11 mouse cellular contexts compared by ENCODE assay signal in genomic region chr14:31414235-31414966, GRCm38 (mm10). TPM values are rescaled to one million over a fixed set of nuclear protein-coding genes. Genes with fewer than 3 reads are reported as not detected.
DNase-seq lines count a peak whose midpoint lies in the region; ATAC-seq and TF ChIP-seq lines count a peak whose summit lies in the region.
"Had no signal": no experiment of that assay in that cellular context is flagged by ENCODE, and none has a peak within 500 bp of the region (broad histone marks: within the 10 kb centered on the region; RNA-seq: fewer than 3 reads in every experiment).

No protein-coding gene starts in this region.

- no peaks in the 10 kb centered on the region for H3K9me3 ChIP-seq in forebrain, embryonic 10.5 days
- no peaks in the 10 kb centered on the region for H3K9me3 ChIP-seq in forebrain, embryonic 13.5 days (replicated peaks)
- no peaks in the 10 kb centered on the region for H3K9me3 ChIP-seq in hindbrain, postnatal 0 days (ENCODE audit: low read length)
- H3K9me3 ChIP-seq in hindbrain, embryonic 16.5 days (ENCODE audit: control insufficient read depth, low read length), result no peaks in the 10 kb centered on the region
- no peaks in the 10 kb centered on the region for H3K9me3 ChIP-seq in stomach, embryonic 16.5 days (replicated peaks; ENCODE audit: control insufficient read depth, low read length)
- H3K9me3 ChIP-seq in stomach, postnatal 0 days (ENCODE audit: control insufficient read depth, low read length), result no peaks in the 10 kb centered on the region
- no peaks in the 10 kb centered on the region for H3K9me3 ChIP-seq in liver, postnatal 0 days (ENCODE audit: low read length)
- H3K9me3 ChIP-seq: midbrain, embryonic 12.5 days had no signal

- ATAC-seq in forebrain, embryonic 13.5 days, result no peak
- ATAC-seq in hindbrain, postnatal 0 days, result no peak
- ATAC-seq in hindbrain, embryonic 16.5 days, result no peak
- ATAC-seq in stomach, embryonic 16.5 days (ENCODE audit: insufficient read depth, low FRiP score), result no peak
- no peak for ATAC-seq in stomach, postnatal 0 days (ENCODE audit: low FRiP score, low TSS enrichment)
- no peak for ATAC-seq in liver, postnatal 0 days
- ATAC-seq: intestine, postnatal 0 days had no signal

- H3K9ac ChIP-seq in forebrain, embryonic 13.5 days, result no peak overlapping the region
- H3K9ac ChIP-seq in hindbrain, postnatal 0 days (replicated peaks; ENCODE audit: low read length), result no peak overlapping the region
- no peak overlapping the region for H3K9ac ChIP-seq in hindbrain, embryonic 16.5 days (ENCODE audit: low read depth, low read length)
- H3K9ac ChIP-seq in stomach, embryonic 16.5 days (ENCODE audit: low read length), result no peak overlapping the region
- no peak overlapping the region for H3K9ac ChIP-seq in stomach, postnatal 0 days (ENCODE audit: low read length)
- no peak overlapping the region for H3K9ac ChIP-seq in liver, postnatal 0 days (replicated peaks)
- H3K9ac ChIP-seq: liver, embryonic 14.5 days; midbrain, embryonic 12.5 days had no signal

- no peak for TF ChIP-seq EP300 in stomach, postnatal 0 days (optimal IDR thresholded peaks at IDR 0.05)
- no peak for TF ChIP-seq EP300 in liver, postnatal 0 days (IDR thresholded peaks at IDR 0.05; ENCODE audit: low read depth)

- H3K4me3 ChIP-seq in forebrain, embryonic 10.5 days, result no peak overlapping the region
- H3K4me3 ChIP-seq in forebrain, embryonic 13.5 days, result no peak overlapping the region
- H3K4me3 ChIP-seq in hindbrain, postnatal 0 days (ENCODE audit: low read length), result no peak overlapping the region
- H3K4me3 ChIP-seq in hindbrain, embryonic 16.5 days (ENCODE audit: low read length), result no peak overlapping the region
- no peak overlapping the region for H3K4me3 ChIP-seq in stomach, embryonic 16.5 days (replicated peaks; ENCODE audit: low read length)
- no peak overlapping the region for H3K4me3 ChIP-seq in stomach, postnatal 0 days (ENCODE audit: low read depth, low read length)
- no peak overlapping the region for H3K4me3 ChIP-seq in liver, postnatal 0 days (ENCODE audit: low read depth, low read length)
- H3K4me3 ChIP-seq: midbrain, embryonic 12.5 days had no signal

- no peak overlapping the region for H3K4me2 ChIP-seq in forebrain, embryonic 13.5 days
- no peak overlapping the region for H3K4me2 ChIP-seq in hindbrain, postnatal 0 days (ENCODE audit: low read depth, low read length)
- no peak overlapping the region for H3K4me2 ChIP-seq in hindbrain, embryonic 16.5 days (ENCODE audit: low read length)
- no peak overlapping the region for H3K4me2 ChIP-seq in stomach, embryonic 16.5 days (ENCODE audit: low read depth, low read length)
- no peak overlapping the region for H3K4me2 ChIP-seq in stomach, postnatal 0 days (replicated peaks; ENCODE audit: low read depth)
- H3K4me2 ChIP-seq in liver, postnatal 0 days (ENCODE audit: low read depth, low read length), result peak overlapping the region; percentile 40
- H3K4me2 ChIP-seq: midbrain, embryonic 12.5 days had no signal

- peak overlapping the region; percentile 68 for H3K27ac ChIP-seq in forebrain, embryonic 10.5 days
- H3K27ac ChIP-seq in forebrain, embryonic 13.5 days, result no peak overlapping the region
- peak overlapping the region; percentile 22; the same call in 1 of the 2 replicates for H3K27ac ChIP-seq in hindbrain, postnatal 0 days
- no peak overlapping the region for H3K27ac ChIP-seq in hindbrain, embryonic 16.5 days (ENCODE audit: low read depth, low read length)
- peak overlapping the region; percentile 5 for H3K27ac ChIP-seq in stomach, embryonic 16.5 days (ENCODE audit: low read length)
- H3K27ac ChIP-seq in stomach, postnatal 0 days (replicated peaks), result no peak overlapping the region
- H3K27ac ChIP-seq in liver, postnatal 0 days (ENCODE audit: low read depth), result peak overlapping the region; percentile 77
- H3K27ac ChIP-seq: liver, embryonic 14.5 days; midbrain, embryonic 12.5 days had no signal

- peaks cover 8% of the 10 kb centered on the region for H3K36me3 ChIP-seq in forebrain, embryonic 10.5 days (replicated peaks)
- peaks cover 18% of the 10 kb centered on the region for H3K36me3 ChIP-seq in forebrain, embryonic 13.5 days (ENCODE audit: poor library complexity, severe bottlenecking)
- no peaks in the 10 kb centered on the region; the same call in 1 of the 2 replicates for H3K36me3 ChIP-seq in hindbrain, postnatal 0 days (ENCODE audit: insufficient read depth, low read length)
- H3K36me3 ChIP-seq in hindbrain, embryonic 16.5 days (ENCODE audit: control insufficient read depth, insufficient read depth, low read length), result peaks cover 4% of the 10 kb centered on the region; the same call in 1 of the 2 replicates
- no peaks in the 10 kb centered on the region for H3K36me3 ChIP-seq in stomach, embryonic 16.5 days (ENCODE audit: control insufficient read depth, insufficient read depth, low read length)
- no peaks in the 10 kb centered on the region for H3K36me3 ChIP-seq in stomach, postnatal 0 days (ENCODE audit: control insufficient read depth, insufficient read depth, low read length)
- H3K36me3 ChIP-seq in liver, postnatal 0 days (replicated peaks; ENCODE audit: insufficient read depth, low read length), result peaks cover 17% of the 10 kb centered on the region

- DNase-seq in forebrain, embryonic 10.5 days (ENCODE audit: extremely low spot score, low spot score), result no peak
- DNase-seq in hindbrain, postnatal 0 days (ENCODE audit: low spot score), result no peak
- DNase-seq in stomach, postnatal 0 days (ENCODE audit: low spot score), result no peak
- DNase-seq in liver, postnatal 0 days, result no peak
- no peak for DNase-seq in MN1 (ENCODE audit: low spot score)

- H3K4me1 ChIP-seq in forebrain, embryonic 10.5 days, result peaks cover 47% of the 10 kb centered on the region
- H3K4me1 ChIP-seq in forebrain, embryonic 13.5 days, result peaks cover 9% of the 10 kb centered on the region
- H3K4me1 ChIP-seq in hindbrain, postnatal 0 days (ENCODE audit: insufficient read depth, low read length), result no peaks in the 10 kb centered on the region
- peaks cover 9% of the 10 kb centered on the region for H3K4me1 ChIP-seq in hindbrain, embryonic 16.5 days (ENCODE audit: control insufficient read depth, insufficient read depth, low read depth, low read length)
- H3K4me1 ChIP-seq in stomach, embryonic 16.5 days (ENCODE audit: control insufficient read depth, insufficient read depth, low read length), result 0 out of 2 replicates have a peak, but pooled peaks cover 2% of the 10 kb centered on the region
- no peaks in the 10 kb centered on the region; the same call in 1 of the 2 replicates for H3K4me1 ChIP-seq in stomach, postnatal 0 days (replicated peaks; ENCODE audit: control insufficient read depth, insufficient read depth)
- H3K4me1 ChIP-seq in liver, postnatal 0 days (ENCODE audit: insufficient read depth), result peaks cover 95% of the 10 kb centered on the region

- 81% methylated on average over 10 of the region's 10 CpGs for WGBS in forebrain, embryonic 10.5 days
- WGBS in forebrain, embryonic 13.5 days, result 86% methylated on average over 10 of the region's 10 CpGs
- 68% methylated on average over 10 of the region's 10 CpGs for WGBS in hindbrain, postnatal 0 days
- 67% methylated on average over 10 of the region's 10 CpGs for WGBS in hindbrain, embryonic 16.5 days
- whole genome bisulfite sequencing in stomach, embryonic 16.5 days, result 63% methylated on average over 10 of the region's 10 CpGs
- 62% methylated on average over 10 of the region's 10 CpGs for WGBS in stomach, postnatal 0 days
- WGBS in liver, postnatal 0 days (ENCODE audit: insufficient replicate concordance), result 57% methylated on average over 10 of the region's 10 CpGs

- no peaks in the 10 kb centered on the region for H3K27me3 ChIP-seq in forebrain, embryonic 10.5 days (ENCODE audit: poor library complexity, severe bottlenecking)
- no peaks in the 10 kb centered on the region for H3K27me3 ChIP-seq in forebrain, embryonic 13.5 days
- no peaks in the 10 kb centered on the region for H3K27me3 ChIP-seq in hindbrain, postnatal 0 days (ENCODE audit: insufficient read depth, low read length)
- no peaks in the 10 kb centered on the region for H3K27me3 ChIP-seq in hindbrain, embryonic 16.5 days (replicated peaks; ENCODE audit: control insufficient read depth, insufficient read depth, low read length)
- H3K27me3 ChIP-seq in stomach, embryonic 16.5 days (ENCODE audit: control insufficient read depth, insufficient read depth, low read length), result no peaks in the 10 kb centered on the region
- no peaks in the 10 kb centered on the region for H3K27me3 ChIP-seq in stomach, postnatal 0 days (ENCODE audit: control insufficient read depth, insufficient read depth, low read length)
- H3K27me3 ChIP-seq in liver, postnatal 0 days (ENCODE audit: insufficient read depth, low read length), result no peaks in the 10 kb centered on the region
- H3K27me3 ChIP-seq: midbrain, embryonic 12.5 days had no signal

- TF ChIP-seq CTCF in hindbrain, postnatal 0 days (IDR thresholded peaks at IDR 0.05; ENCODE audit: low read depth), result no peak
- no peak for TF ChIP-seq CTCF in stomach, postnatal 0 days (IDR thresholded peaks at IDR 0.05; ENCODE audit: low read depth)
- no peak for TF ChIP-seq CTCF in liver, postnatal 0 days (IDR thresholded peaks at IDR 0.05; ENCODE audit: low read depth)

RNA-seq across cellular contexts. Expression of gene Sh3bp5, which starts 21.5 kb away (rescaled TPM):
- 17.6 and 18.3 TPM in 2 replicates for polyA plus RNA-seq in forebrain, embryonic 10.5 days (2016; fragmentation: Nextera tagmentation; extraction: Ambion mirVana)
- polyA plus RNA-seq in forebrain, embryonic 13.5 days (2015; fragmentation: Nextera tagmentation; extraction: Ambion mirVana), result 66.9 and 75.0 TPM in 2 replicates
- 41.6 and 53.9 TPM in 2 replicates for total RNA-seq in hindbrain, postnatal 0 days (2014; rRNA removed)
- 127 and 149 TPM in 2 replicates for polyA plus RNA-seq in hindbrain, postnatal 0 days (2015; fragmentation: Nextera tagmentation; extraction: Ambion mirVana)
- polyA plus RNA-seq in hindbrain, embryonic 16.5 days (2015; fragmentation: Nextera tagmentation; extraction: Ambion mirVana), result 152 and 155 TPM in 2 replicates
- polyA plus RNA-seq in stomach, embryonic 16.5 days (2015; fragmentation: Nextera tagmentation; extraction: Ambion mirVana), result 19.5 and 20.0 TPM in 2 replicates
- polyA plus RNA-seq in stomach, postnatal 0 days (2015; fragmentation: Nextera tagmentation; extraction: Ambion mirVana), result 9.9 and 10.9 TPM in 2 replicates
- polyA plus RNA-seq in liver, postnatal 0 days (2015; fragmentation: Nextera tagmentation; extraction: Ambion mirVana), result 29.7 and 31.8 TPM in 2 replicates

Comparison
In these comparisons a context has a peak if more than half of its experiments do, and no peak if none do; other contexts are left out.
1. H3K27ac ChIP-seq: peak in forebrain, embryonic 10.5 days (single experiment), hindbrain, postnatal 0 days (single experiment), stomach, embryonic 16.5 days (single experiment) and liver, postnatal 0 days (single experiment); none in forebrain, embryonic 13.5 days (single experiment), hindbrain, embryonic 16.5 days (single experiment) and stomach, postnatal 0 days (single experiment).